Mouse (Mus musculus) heart, embryonic 12.5 days (tissue): ENCODE data around the gene Foxj1. TPM values are rescaled to one million over a fixed set of nuclear protein-coding genes. Genes with fewer than 3 reads are reported as not detected.
"Not testable (repeated sequence)": the region's sequence is repeated elsewhere in the genome, so short reads cannot be mapped to it uniquely, and the experiment has no call there.

Source experiments
- ATAC-seq: fragments of 200-750 bp; cut with Nextera tagmentation; 2 replicates; pipeline ENCODE4 v1.8.0; 2017; ENCODE audit warnings: moderate TSS enrichment, moderate library complexity; ENCODE audit not compliant: insufficient number of reproducible peaks, low FRiP score
- H3K27ac ChIP-seq: fragments of 300-500 bp; sonication (generic); 2 replicates; pipeline ENCODE4 v1.5.1; 2016; ENCODE audit warnings: mild to moderate bottlenecking, moderate library complexity; ENCODE audit not compliant: poor library complexity, severe bottlenecking
- H3K27me3 ChIP-seq: fragments of 300-500 bp; sonication (generic); replicated peaks from 2 replicates; pipeline ENCODE4 v1.6.1; 2016; ENCODE audit warnings: mild to moderate bottlenecking, moderate library complexity
- H3K36me3 ChIP-seq: fragments of 300-500 bp; sonication (generic); 2 replicates; pipeline ENCODE4 v1.6.1; 2016; ENCODE audit warnings: mild to moderate bottlenecking, moderate library complexity
- H3K4me1 ChIP-seq: fragments of 300-500 bp; sonication (generic); replicated peaks from 2 replicates; pipeline ENCODE4 v1.6.1; 2016; ENCODE audit warnings: mild to moderate bottlenecking
- H3K4me2 ChIP-seq: fragments of 300-500 bp; sonication (generic); 2 replicates; pipeline ENCODE4 v1.6.1; 2016; ENCODE audit warnings: mild to moderate bottlenecking, moderate library complexity
- H3K4me3 ChIP-seq: fragments of 300-500 bp; sonication (generic); 2 replicates; pipeline ENCODE4 v1.5.1; 2016; ENCODE audit warnings: mild to moderate bottlenecking
- H3K9ac ChIP-seq: fragments of 300-500 bp; sonication (generic); 2 replicates; pipeline ENCODE4 v1.6.1; 2016; ENCODE audit warnings: mild to moderate bottlenecking, moderate library complexity
- H3K9me3 ChIP-seq: fragments of 300-500 bp; sonication (generic); replicated peaks from 2 replicates; pipeline ENCODE4 v1.6.1; 2016; ENCODE audit warnings: mild to moderate bottlenecking, moderate library complexity
- WGBS: fragments of 180-500 bp; shearing (Covaris S2); methylation state at CpG from one replicate; pipeline ENCODE4 v1.1.7; 2016; 5-methylcytosine and 5-hydroxymethylcytosine counted together
- polyA plus RNA-seq: library from polyadenylated mRNA; unstranded; fragments of >200 nt; fragmentation: Nextera tagmentation; extraction: Ambion mirVana; gene quantifications from 2 replicates; pipeline ENCODE4 v1.2.1, GENCODE M21; 2016

The Foxj1 gene
- polyA plus RNA-seq, 1 experiment from 2014 or later = 0.40 TPM

DNA sequence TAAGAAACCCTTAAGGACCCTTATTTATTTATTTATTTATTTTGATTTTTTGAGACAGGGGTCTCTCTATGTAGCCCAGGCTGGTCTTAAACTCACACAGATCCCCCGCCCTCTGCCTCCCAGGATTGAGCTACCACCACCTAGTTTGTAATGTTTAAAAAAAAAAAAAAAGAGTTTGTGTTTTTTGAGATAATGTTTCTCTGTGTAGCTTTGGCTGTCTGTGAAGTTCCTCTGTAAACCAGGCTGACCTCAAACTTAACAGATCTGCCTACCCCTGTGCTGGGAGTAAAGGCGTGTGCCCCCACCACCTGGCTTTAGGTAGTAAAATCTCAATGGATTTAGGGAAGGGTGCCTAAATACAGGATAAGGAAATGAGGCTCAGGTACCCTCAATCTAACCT lies 30.9 kb upstream of the Foxj1 start:
- no peak for ATAC-seq
- H3K4me1 ChIP-seq = peaks cover 10% of the 10 kb centered on the region
- H3K27me3 ChIP-seq = no peaks in the 10 kb centered on the region
- H3K36me3 ChIP-seq = no peaks in the 10 kb centered on the region
- 72% methylated on average over 2 of the region's 2 CpGs for WGBS
- no peak overlapping the region for H3K4me3 ChIP-seq
- no peak overlapping the region for H3K9ac ChIP-seq
- no peak overlapping the region for H3K27ac ChIP-seq
- no peak overlapping the region for H3K4me2 ChIP-seq
- H3K9me3 ChIP-seq = no peaks in the 10 kb centered on the region

GRCm38 (mm10) chr11:116365432-116365831 lies 30.2 kb upstream of the Foxj1 start:
- WGBS = 77% methylated on average over 13 of the region's 13 CpGs
- peaks cover 2% of the 10 kb centered on the region; the same call in 1 of the 2 replicates for H3K36me3 ChIP-seq
- H3K27ac ChIP-seq = no peak overlapping the region
- H3K27me3 ChIP-seq = no peaks in the 10 kb centered on the region
- H3K4me1 ChIP-seq = peaks cover 10% of the 10 kb centered on the region
- ATAC-seq = no peak
- no peak overlapping the region for H3K9ac ChIP-seq
- no peak overlapping the region for H3K4me3 ChIP-seq
- no peak overlapping the region for H3K4me2 ChIP-seq
- no peaks in the 10 kb centered on the region for H3K9me3 ChIP-seq

DNA sequence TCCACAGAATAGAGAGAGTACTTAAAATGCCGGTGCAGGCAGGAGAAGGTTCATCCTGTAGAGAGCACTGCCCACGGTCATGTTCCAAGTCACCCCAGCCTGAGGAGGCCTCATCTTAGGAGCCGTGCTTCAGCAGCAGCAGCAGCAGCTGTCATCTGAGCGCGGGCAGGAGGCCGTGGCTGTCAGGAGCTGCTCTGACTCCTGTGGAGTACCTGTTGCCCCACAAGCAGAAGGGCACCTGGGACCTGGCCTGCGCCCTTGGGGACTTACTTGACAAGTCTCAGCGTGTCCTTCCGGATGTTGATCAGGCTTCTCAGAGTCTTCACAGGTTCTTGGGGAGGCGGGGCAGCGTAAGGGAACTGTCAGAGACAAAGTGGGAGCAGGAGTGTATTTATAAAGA lies 26.8 kb upstream of the Foxj1 start:
- no peak overlapping the region for H3K27ac ChIP-seq
- no peaks in the 10 kb centered on the region for H3K9me3 ChIP-seq
- no peak overlapping the region for H3K9ac ChIP-seq
- no peak overlapping the region for H3K4me3 ChIP-seq
- no peak overlapping the region for H3K4me2 ChIP-seq
- H3K4me1 ChIP-seq = no peaks in the 10 kb centered on the region
- WGBS = 55% methylated on average over 11 of the region's 11 CpGs
- H3K27me3 ChIP-seq = no peaks in the 10 kb centered on the region
- H3K36me3 ChIP-seq = peaks cover 9% of the 10 kb centered on the region
- no peak for ATAC-seq

- WGBS = 96% methylated on average over 5 of the region's 5 CpGs
- not testable (repeated sequence) for H3K4me1 ChIP-seq, H3K4me2 ChIP-seq, H3K27ac ChIP-seq, ATAC-seq, H3K36me3 ChIP-seq, H3K4me3 ChIP-seq, H3K27me3 ChIP-seq, H3K9ac ChIP-seq, H3K9me3 ChIP-seq
Observed at GRCm38 (mm10) chr11:116360915-116361314, 25.7 kb upstream of the Foxj1 start.

DNA sequence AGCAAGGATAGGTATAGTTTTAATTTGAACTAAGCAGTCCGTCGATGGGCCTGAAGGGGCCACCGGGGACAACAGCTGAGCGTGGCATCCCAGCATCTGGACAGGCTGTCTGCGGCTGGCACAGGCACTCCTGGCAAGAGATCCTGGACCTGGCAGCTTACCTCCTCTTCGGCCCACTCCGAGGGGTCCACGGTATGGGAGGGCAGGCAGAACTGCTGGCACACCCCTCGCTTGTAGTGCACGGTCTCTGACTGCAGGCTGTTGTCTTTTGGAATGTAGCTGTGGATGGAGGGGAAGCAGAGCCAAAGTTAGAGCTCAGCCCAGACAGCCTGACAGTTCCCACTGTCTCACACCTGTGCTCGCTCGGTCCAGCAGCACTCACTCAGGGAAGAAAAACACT lies 24.5 kb upstream of the Foxj1 start:
- H3K27me3 ChIP-seq = no peaks in the 10 kb centered on the region
- no peak overlapping the region for H3K4me2 ChIP-seq
- H3K9ac ChIP-seq = no peak overlapping the region
- H3K4me1 ChIP-seq = 0 out of 2 replicates have a peak, but pooled peaks cover under 1% of the 10 kb centered on the region
- H3K9me3 ChIP-seq = peaks cover 7% of the 10 kb centered on the region
- H3K36me3 ChIP-seq = peaks cover 22% of the 10 kb centered on the region
- no peak overlapping the region for H3K4me3 ChIP-seq
- no peak overlapping the region for H3K27ac ChIP-seq
- 80% methylated on average over 12 of the region's 12 CpGs for WGBS
- no peak for ATAC-seq

- no peak overlapping the region for H3K4me3 ChIP-seq
- peaks cover 5% of the 10 kb centered on the region; the same call in 1 of the 2 replicates for H3K4me1 ChIP-seq
- ATAC-seq = no peak
- no peak overlapping the region for H3K9ac ChIP-seq
- peaks cover 7% of the 10 kb centered on the region for H3K9me3 ChIP-seq
- no peak overlapping the region for H3K27ac ChIP-seq
- no peak overlapping the region for H3K4me2 ChIP-seq
- H3K36me3 ChIP-seq = peaks cover 26% of the 10 kb centered on the region
- WGBS = 75% methylated on average over 15 of the region's 15 CpGs
- H3K27me3 ChIP-seq = no peaks in the 10 kb centered on the region
Observed at GRCm38 (mm10) chr11:116358926-116359637, 23.9 kb upstream of the Foxj1 start.

DNA sequence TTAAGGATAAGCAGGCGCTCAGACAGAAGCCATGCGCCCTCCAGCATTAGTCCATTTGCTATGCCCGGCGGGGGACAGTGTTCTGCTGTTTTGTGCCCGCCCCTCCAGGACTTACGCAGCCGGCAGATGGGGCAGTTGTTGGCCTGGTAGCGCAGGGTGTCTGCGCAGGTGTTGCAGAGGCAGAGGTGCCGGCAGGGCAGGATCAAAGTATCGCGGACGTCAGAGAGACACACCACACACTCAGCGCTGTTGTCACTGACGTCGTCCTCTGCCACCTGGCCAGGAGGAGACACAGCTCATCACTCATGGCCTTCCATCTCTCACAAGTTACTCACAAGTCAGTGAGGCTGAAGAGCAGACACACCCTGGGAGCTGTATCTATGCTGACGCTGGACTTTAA lies 19.3 kb upstream of the Foxj1 start:
- Histone ChIP-seq H3K4me3 (no peak overlapping the region), H3K4me1 (peaks cover 10% of the 10 kb centered on the region; the same call in 1 of the 2 replicates), H3K36me3 (peaks cover 23% of the 10 kb centered on the region), H3K9ac (no peak overlapping the region), H3K27me3 (no peaks in the 10 kb centered on the region), H3K27ac (no peak overlapping the region), H3K4me2 (0 out of 2 replicates have a peak overlapping the region, but pooled peaks have one; percentile 16), H3K9me3 (peaks cover 7% of the 10 kb centered on the region)
- 40% methylated on average over 17 of the region's 17 CpGs for WGBS
- ATAC-seq = 0 out of 2 replicates have a peak, but pooled peaks have one; percentile 39

DNA sequence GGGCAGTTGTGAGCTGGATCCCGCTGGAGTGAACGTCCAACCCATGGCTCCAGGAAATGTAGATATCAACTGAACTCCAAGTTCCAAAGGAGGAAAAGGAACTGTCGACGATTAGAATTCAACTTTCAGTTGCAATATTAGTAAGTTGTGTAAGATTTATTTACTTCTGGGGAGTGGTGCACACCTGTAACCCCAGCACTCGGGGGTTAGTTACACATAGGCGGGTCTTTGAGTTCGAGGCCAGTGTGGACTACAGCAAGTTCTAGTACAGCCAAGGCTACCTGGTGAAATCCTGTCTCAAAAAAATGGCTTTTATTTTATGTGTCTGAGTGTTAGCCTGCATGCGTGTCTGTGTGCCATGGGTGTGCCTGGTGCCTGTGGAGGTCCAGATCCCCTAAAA lies 18.3 kb upstream of the Foxj1 start:
- Histone ChIP-seq H3K4me1 (peaks cover 10% of the 10 kb centered on the region; the same call in 1 of the 2 replicates), H3K9ac (no peak overlapping the region), H3K4me2 (no peak overlapping the region), H3K9me3 (peaks cover 7% of the 10 kb centered on the region), H3K36me3 (peaks cover 17% of the 10 kb centered on the region), H3K27ac (no peak overlapping the region), H3K27me3 (no peaks in the 10 kb centered on the region), H3K4me3 (no peak overlapping the region)
- 66% methylated on average over 8 of the region's 8 CpGs for WGBS
- no peak for ATAC-seq

DNA sequence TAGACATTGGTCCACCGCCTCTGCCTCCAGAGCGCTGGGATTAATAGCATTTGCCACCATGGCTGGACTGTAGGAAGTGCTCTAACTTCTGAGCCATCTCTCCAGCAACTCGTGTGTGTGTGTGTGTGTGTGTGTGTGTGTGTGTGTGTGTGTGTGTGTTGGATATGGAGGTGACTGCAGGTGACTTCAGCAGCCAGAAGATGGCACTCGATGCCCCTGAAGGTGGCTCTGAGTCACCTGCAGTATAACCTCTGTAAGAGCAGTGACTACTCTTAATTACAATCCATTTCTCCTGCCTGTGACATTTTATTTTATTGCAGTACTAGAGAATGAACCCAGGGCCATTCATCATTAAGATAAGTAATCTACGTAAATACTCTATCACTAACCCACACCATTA lies 16.1 kb upstream of the Foxj1 start:
- H3K4me1 ChIP-seq = peaks cover 17% of the 10 kb centered on the region; the same call in 1 of the 2 replicates
- 0 out of 2 replicates have a peak, but pooled peaks cover 4% of the 10 kb centered on the region for H3K27me3 ChIP-seq
- no peak overlapping the region for H3K27ac ChIP-seq
- no peak overlapping the region for H3K4me2 ChIP-seq
- no peak overlapping the region for H3K4me3 ChIP-seq
- 89% methylated on average over 5 of the region's 5 CpGs for WGBS
- peaks cover 7% of the 10 kb centered on the region for H3K9me3 ChIP-seq
- no peak for ATAC-seq
- no peak overlapping the region for H3K9ac ChIP-seq
- peaks cover 28% of the 10 kb centered on the region for H3K36me3 ChIP-seq

DNA sequence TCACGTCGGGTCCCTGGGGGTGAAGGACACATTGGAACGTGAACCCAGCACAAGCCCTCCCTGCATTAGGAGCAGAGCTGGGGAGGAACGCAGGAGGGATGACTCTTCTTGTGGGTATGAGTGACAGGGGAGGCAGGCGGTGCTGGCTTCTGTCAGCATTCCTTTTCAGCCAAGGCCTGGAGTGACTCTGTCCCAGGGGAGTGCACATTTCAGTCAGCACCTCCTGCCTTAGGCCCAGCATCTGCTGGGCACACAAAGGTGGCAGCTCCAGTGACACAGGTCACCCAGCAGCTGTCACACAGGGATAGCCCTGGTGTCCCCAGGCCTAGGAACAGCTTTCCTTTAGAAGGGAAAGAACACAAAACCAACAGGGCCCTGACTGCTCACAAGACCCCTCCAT lies 12.8 kb upstream of the Foxj1 start:
- 37% methylated on average over 5 of the region's 5 CpGs for WGBS
- Histone ChIP-seq H3K4me2 (no peak overlapping the region), H3K9ac (no peak overlapping the region), H3K9me3 (no peaks in the 10 kb centered on the region), H3K27me3 (0 out of 2 replicates have a peak, but pooled peaks cover 4% of the 10 kb centered on the region), H3K36me3 (peaks cover 23% of the 10 kb centered on the region), H3K4me3 (no peak overlapping the region), H3K27ac (no peak overlapping the region), H3K4me1 (peaks cover 7% of the 10 kb centered on the region; the same call in 1 of the 2 replicates)
- ATAC-seq = no peak

DNA sequence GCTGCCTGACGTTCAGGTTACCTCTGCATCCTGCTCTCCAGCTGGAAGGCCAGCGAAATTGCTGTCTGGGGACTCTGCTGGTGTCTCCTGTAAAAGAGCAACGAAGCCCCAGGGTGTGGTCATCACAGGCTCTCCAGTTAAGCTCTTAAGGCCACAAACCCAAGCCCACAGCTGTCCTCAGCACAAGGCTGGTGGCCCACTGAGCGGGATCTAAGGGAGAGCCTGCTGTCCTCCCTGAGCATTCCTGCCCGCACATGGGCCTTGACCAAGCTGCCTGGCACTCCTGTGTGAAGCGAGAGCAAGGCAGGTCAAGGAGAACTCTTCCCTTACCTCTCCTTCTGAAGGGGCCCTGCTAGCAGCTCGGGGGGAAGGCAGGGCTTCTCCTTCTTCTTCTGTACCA lies 11.8 kb upstream of the Foxj1 start:
- Histone ChIP-seq H3K27me3 (0 out of 2 replicates have a peak, but pooled peaks cover 4% of the 10 kb centered on the region), H3K9me3 (no peaks in the 10 kb centered on the region), H3K36me3 (peaks cover 26% of the 10 kb centered on the region), H3K4me1 (peaks cover 11% of the 10 kb centered on the region; the same call in 1 of the 2 replicates), H3K4me3 (no peak overlapping the region), H3K4me2 (no peak overlapping the region), H3K9ac (no peak overlapping the region), H3K27ac (no peak overlapping the region)
- ATAC-seq = no peak
- WGBS = 78% methylated on average over 7 of the region's 7 CpGs
